Mouse (Mus musculus): Measurements from ENCODE around the gene Exog.

Exog gene

DNA sequence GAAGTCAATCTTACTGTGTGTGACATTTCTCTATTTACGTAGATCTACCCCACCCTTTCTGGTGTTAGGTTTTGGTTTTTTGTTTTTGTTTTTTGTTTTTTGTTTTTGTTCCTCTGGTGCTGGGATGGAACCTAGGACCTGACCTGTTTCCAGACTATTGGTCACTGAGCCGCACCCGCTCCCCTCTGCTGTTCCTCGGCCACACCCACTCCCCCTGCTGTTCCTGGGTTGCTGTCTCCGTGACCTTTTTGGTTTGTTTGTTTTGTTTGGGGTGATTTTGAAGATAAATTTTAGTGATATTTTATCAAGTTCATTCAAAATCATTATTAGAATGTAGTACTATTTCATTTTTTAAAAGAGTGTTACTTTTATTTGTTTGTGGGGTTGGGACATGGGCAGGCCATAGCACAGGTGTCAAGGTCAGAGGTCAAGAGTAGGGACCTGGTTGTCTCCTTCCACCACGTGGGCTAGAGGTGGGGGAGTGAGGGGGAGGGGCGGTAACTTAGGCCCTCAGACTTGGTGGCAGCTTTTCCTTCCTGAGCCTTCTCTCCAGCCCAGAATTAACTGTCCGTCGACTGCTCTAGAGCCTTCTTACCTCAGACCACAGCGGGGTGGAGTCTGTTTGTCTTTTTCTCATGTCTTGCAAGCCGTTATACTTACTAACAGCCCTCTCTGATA lies 60.4 kb downstream of the Exog start:
- DNase-seq (ENCODE audit: low spot score) = no peak

DNA sequence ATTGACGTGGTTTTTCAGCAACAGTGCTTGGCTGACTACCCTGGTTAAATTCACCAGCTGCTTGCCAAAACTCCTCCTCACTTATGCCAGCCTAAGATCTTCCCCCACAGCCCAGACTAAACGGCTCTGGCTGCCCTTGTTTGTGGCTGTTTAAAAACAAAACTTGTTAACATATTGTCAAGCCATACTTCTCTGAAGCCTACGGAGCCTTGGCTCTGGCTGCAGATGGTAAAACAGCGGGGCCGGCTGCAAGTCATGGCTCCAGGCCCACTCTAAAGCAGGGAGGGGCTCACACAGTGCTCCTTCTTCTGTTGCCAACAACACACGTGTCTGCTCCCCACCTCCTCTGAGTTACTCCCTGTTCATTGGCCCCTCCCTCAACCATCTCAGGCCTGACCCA lies 66.2 kb downstream of the Exog start:
- no peak for DNase-seq (ENCODE audit: low spot score)

GRCm38 (mm10) chr9:119512993-119513392 lies 68.2 kb downstream of the Exog start:
- DNase-seq (ENCODE audit: low spot score) = no peak

- DNase-seq (ENCODE audit: low spot score) = no peak
Measured at GRCm38 (mm10) chr9:119513816-119514215, 69.1 kb downstream of the Exog start.

DNA sequence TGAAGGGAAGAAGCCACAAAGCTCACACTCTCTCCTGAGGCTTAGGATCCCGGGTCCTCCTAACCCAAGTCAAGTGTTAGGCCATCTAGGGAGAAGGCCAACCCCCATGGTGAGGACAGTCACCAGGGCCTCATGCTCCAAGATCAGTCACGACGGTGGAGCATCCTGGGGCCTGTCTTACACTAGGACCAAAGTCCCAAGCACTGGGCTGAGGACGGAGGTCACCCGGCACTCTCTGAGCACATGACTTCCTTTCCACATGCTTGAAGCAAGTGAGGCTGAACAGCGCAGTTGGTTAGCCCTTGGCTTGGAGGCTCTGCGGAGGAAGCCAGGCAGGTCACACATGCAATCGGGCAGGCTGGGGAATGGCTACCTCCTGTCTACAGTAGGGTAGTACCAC lies 70.2 kb downstream of the Exog start:
- DNase-seq (ENCODE audit: low spot score) = no peak

Data from urinary bladder, postnatal 25 days (tissue).